Mouse (Mus musculus) gastrocnemius, postnatal 25 days (tissue): ENCODE measurements around the gene Synj2. TPM values are rescaled to one million over a fixed set of nuclear protein-coding genes. Genes with fewer than 3 reads are reported as not detected.

Experiments
- DNase-seq: peaks from one replicate; pipeline ENCODE4 v3.0.0; 2022
- total RNA-seq, 2 experiments: library from RNA; stranded (reverse); gene quantifications; 1 replicate in 1 of 2; 2 replicates in 1 of 2; pipeline ENCODE4 v1.2.3; 2021

Synj2 gene
- total RNA-seq, 2 experiments from 2014 or later, result 35.8 to 48.7 TPM

GRCm38 (mm10) chr17:5935680-5936079, 5.4 kb upstream of the Synj2 start:
- no peak for DNase-seq

DNA sequence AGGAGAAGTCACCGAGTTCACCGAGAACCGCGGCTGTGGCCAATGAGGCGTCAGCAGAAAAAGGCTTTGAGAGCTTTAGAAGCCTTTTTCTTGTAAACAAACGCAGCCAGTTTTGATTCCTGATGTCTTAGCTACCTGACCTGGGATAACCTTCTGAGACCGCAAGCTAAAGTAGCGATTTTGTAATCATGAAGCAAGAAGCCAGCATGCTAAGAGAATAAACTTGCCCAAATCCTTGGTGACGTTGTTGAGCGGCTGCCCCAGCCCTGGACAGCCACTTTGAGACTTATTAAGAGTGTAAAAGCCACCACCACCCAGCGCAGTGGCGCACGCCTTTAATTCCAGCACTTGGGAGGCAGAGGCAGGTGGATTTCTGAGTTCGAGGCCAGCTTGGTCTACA, 4.8 kb upstream of the Synj2 start:
- DNase-seq, result no peak

GRCm38 (mm10) chr17:5937441-5937840, 3.6 kb upstream of the Synj2 start:
- no peak for DNase-seq

DNA sequence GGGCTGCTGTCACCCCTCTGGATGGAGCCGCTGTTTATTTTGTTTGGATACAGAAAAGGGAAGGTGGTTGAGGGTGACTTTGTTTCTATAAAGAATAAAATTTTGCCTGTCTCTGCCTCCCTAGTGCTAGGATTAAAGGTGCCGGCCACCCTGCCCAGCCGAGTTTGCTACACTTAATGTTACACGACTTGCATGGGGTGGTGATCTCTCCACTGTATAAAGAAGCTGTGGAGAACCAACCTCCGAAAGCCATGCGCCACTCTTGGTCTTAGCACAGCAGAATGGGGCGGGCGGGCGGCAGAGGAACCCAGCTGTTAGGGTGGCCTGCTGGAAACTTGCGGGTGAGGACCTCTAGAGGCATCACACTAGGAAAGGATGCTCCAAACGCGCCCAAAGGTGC, 1.2 kb upstream of the Synj2 start:
- DNase-seq, result no peak

GRCm38 (mm10) chr17:5940792-5941191, 288 bp upstream of the Synj2 start:
- peak; percentile 82 for DNase-seq

DNA sequence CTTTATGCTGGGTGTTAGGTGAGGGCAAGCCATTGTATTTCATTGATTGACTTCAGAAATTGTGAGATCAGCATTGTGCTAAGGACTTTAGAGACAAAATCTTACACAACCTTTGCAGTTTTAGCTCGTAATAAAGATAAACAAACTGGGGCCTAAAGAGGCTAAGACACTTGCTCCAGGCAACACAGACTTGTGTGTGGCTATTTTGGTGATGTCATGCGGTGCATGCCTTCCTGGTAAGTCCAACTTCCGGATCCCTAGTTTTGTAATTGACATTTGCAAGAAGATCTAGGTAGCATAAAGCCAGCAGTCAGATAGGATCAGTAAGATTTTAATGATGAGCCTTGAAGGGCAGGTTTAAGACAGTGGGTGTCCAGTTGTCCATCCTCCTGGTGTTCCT, 1.1 kb downstream of the Synj2 start:
- no peak for DNase-seq

DNA sequence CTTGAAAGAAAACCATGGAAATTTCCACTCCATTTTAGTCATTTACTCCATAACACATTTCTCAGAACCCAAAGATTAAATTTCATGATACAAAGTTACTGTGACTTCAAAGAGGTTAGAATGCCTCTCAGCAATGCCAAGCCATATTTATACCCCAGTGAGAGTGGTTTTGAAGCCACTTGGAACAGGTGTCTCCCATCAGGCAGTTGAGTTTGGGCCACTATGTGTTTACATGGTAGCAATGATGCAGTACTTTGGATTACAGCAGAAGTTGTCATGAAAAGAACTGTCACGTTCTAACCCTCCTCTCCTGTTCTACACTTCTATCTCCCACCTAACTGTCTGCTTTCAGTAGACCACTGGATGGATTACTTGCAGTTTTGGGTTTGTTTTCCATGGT, 2.0 kb downstream of the Synj2 start:
- DNase-seq, result no peak

GRCm38 (mm10) chr17:5947039-5947438, 6.0 kb downstream of the Synj2 start:
- no peak for DNase-seq

- DNase-seq, result peak; percentile 2
Observed at GRCm38 (mm10) chr17:5952455-5952854, 11.4 kb downstream of the Synj2 start.

DNA sequence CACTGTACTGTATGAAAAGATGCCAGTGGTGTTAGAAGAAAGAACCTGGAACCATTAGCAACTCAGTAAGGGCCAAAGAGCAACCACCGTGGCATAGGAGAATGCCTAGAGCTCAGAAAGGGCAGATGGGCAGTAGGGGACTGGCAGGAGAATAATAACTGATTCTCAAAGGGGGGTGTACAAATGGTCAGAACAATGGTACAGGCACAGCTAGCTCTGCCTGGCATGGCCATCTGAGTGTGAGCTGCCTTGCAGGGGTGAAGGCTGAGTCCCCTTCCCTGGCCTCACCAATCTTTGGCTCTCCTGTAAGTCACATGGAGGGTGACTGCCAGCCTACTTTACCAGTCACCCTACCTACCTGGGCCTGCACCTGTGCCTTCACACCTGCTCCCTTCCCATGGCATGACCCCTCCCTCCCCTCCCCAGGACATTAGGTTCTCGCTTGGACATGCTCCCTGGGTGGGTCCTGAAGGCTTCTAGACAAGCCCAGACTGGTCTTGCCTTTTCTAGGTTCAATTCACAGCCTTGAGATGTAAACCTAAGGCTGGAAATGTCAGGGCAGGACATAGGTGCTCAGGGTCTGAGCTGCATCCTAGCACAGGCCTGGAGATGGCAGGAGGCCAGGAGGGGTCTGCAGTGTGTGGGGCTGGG, 15.4 kb downstream of the Synj2 start:
- no peak for DNase-seq

DNA sequence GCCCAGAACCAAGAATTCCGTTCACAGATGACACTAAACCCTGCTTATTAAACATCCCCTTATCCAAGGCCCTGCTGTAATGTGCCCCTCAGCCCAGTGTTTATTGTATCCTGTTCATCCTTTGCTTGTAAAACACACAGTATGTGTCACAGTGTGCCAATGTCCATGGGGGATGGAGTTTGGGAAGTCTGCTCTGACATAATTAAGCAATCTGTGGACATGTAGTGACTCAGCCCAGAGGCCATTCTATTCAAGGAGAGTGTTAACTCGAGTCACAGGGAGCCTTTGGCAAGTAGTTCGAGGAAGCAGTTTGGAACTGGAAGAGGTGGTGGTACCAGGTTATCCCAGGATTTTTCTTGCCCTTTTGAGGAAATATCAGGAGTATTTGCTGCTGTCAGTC, 16.0 kb downstream of the Synj2 start:
- DNase-seq, result no peak

DNA sequence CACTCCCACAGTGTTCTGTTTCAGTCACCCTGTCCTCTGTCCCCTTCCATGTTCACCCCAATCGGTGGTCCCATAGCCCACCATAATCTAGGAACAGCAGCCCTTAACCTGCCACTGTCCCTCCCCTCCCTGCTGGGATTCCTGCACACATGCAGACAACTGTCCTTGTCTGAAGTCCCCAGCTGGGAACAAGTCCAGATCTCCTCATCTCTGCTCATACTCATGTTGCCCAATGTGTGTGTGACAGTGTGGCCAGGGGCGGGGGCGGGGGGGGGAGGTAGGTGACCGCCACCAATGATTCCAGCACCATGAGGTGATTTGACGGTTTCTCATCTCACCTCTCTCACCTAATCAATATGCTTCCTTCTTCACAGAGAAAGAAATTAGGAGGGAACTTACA, 17.1 kb downstream of the Synj2 start:
- DNase-seq, result no peak

DNA sequence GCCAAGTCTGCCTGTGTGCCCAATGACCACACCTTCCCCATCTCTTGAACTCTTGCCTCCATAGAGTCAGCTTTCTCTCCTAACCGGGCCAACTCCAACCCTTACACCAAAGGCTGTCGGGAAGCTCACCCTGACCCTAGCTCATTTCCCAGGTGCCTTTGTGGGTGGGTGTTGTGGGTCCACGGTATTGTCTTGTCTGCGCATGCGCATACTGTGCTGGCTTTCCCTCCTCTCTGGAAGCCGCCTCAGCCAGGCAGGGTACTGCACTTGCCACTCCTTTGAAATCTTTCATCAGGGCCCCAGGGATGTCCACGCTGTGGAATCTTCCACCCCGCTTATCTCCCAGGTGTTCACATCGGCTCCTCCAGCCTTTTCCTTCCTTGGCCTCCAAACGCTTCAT, 17.6 kb downstream of the Synj2 start:
- DNase-seq, result no peak

DNA sequence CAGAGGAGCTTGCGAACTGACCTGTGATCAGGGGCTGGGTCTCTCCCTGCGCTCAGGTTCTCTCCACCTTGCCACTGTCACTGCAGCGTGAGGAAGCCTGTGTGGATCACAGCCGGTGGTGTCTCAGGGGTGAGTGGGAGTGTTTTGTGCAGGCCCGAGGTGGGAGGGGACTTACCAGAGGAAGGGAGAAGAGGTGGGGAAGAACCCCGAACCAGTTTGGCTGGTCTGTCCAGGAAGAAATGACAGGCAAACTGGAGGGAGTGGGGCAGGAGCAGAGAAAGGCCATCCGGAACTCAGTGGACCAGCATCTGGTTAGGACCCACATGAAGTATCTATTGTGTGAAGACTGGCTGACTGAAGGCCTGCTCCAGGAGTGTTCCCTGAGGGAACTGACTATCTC, 18.0 kb downstream of the Synj2 start:
- no peak for DNase-seq

DNA sequence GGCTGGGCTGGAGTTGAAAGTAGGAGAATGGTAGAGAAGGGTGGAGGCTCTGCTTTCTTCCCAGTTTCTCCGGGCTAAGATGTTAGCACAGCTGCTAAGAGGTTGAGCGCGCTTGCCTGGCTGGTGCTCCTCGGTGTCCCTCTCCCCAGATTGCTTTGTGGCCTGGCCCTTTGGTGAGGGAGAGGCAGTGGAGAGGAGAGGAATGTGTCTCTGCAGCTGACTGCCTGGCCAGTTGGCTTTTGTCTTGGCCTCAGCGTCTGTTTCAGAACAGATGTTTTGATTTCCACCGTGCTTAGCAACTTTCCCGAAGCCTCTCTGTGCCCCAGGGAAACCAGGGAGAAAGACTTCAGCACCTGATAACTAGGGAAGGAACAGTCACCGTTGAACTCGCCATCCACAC, 18.7 kb downstream of the Synj2 start:
- peak; percentile 35 for DNase-seq

DNA sequence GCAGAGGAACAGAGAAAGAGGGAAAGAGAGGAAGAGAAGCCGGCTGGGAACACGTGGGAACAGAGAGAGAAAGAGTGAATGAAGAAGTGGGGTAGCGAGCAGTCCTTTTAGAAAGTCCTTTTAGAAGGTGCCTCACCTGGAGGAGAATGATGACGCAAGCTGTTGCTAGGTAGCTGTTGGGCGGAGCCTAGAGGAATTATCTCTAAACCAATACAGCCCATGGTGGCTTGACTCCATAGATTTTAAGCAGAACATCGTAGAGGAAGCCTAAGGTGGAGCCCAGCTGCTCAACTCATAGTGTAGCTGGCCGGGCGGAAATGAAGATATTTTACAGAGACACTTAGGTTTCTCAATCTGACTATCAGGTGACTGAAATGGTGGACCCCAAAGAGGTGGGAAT, 22.7 kb downstream of the Synj2 start:
- DNase-seq, result no peak

- DNase-seq, result no peak
Observed at GRCm38 (mm10) chr17:5965084-5965781, 24.2 kb downstream of the Synj2 start.

- no peak for DNase-seq
Observed at GRCm38 (mm10) chr17:5966706-5967105, 25.6 kb downstream of the Synj2 start.

- DNase-seq, result no peak
Observed at GRCm38 (mm10) chr17:5968562-5968961, 27.5 kb downstream of the Synj2 start.

GRCm38 (mm10) chr17:5969246-5969645, 28.2 kb downstream of the Synj2 start:
- no peak for DNase-seq

GRCm38 (mm10) chr17:5970298-5970821, 29.3 kb downstream of the Synj2 start:
- DNase-seq, result no peak

DNA sequence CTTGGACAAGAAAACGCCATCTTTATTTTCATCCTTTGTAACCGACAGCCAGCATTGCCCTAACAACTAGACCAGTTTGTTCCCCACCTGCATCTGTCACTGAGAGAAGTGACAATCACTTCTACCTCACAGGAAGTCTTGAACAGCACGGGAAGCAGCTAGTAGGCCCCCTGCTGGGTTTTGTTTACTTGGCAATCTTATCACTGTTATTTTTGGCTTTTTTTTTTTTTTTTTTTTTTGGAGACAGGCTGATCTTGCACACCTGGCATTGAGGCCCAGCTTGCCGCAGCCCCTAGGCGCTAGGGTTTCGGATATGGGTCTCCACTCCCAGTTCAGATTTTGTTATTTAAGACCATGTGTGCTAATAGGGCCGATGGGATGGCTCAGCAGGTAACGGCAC, 32.5 kb downstream of the Synj2 start:
- no peak for DNase-seq

DNA sequence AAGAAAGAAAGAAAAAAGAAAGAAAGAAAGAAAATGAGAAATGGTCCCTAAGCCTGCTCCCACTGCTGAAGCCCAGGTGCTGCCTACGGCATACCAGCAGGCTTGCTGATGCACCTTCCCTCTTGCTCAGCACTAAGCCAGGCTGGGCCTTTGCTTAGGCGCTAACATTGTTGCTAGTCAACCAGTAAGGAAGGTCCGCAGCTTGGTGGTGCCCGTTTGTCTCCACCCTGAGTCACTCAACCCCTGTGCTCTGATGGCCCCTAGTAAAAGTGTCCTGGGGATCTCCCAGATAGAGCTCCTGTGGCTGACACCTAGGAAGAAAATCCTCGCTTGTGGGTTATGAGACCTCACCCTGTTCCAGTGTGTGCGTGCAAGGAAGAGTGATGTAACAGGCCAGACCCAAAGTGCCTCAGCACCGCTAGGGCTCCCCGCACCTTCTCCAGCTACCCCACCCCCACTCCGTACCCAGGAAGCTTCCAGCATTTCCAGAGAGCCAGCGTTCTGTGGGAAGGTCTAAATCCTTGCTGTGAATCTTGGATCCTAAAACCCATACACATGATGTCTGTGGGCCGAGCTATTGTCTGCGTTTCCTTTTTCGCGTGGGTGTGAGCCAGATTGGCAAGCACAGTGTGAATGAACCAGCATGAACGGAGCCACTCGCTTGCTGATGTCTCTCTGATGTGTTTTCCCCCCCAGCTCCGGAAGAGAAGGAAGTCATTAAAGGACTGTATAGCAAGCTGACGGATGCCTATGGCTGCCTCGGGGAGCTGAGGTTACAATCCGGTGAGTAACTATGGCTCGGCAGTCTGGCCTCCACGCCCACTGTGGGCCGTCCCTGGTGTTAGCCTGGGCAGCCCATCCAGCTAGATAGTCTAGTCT, 34.3 kb downstream of the Synj2 start:
- DNase-seq, result peak; percentile 46
